In the genomic region with DNA sequence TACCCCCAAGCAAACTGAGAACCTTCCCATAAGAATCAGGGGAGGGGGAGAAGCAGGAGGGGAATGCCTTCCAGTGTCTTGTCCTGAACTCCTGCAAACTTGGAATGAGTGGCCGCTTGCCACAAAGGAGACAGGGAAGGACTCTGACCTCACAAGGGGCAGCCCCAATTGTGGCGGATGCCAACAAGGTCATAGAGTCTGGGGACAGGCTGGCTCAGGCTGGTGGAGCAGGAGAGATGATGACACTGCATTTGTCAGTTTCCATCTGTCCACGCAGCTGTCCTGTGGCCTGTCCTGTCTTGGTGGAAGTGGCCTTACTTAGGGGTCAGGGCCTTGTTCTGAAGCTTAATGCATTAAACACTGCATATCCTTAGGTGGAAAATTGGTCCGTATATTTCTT, we compare ENCODE assay signal across 14 mouse cellular contexts.
A peak's percentile ranks its signal among the peaks of the same experiment; 100 is the strongest.
DNase-seq lines count a peak whose midpoint lies in the region; ATAC-seq and TF ChIP-seq lines count a peak whose summit lies in the region.
"Had no signal": no experiment of that assay in that cellular context is flagged by ENCODE, and none has a peak within 500 bp of the region (broad histone marks: within the 10 kb centered on the region; RNA-seq: fewer than 3 reads in every experiment).

No protein-coding gene starts in this region.

- ATAC-seq in lung, embryonic 14.5 days (ENCODE audit: insufficient read depth) = 0 out of 2 replicates have a peak, but pooled peaks have one; percentile 38
- no peak for ATAC-seq in midbrain, embryonic 13.5 days
- ATAC-seq in activated CD4-positive, CD25-positive, alpha-beta regulatory T cell, adult 4 months = no peak
- ATAC-seq in intestine, embryonic 16.5 days = no peak
- ATAC-seq: intestine, embryonic 15.5 days had no signal

- H3K4me3 ChIP-seq in lung, embryonic 14.5 days (ENCODE audit: low read depth, low read length) = no peak overlapping the region
- no peak overlapping the region for H3K4me3 ChIP-seq in embryonic facial prominence, embryonic 10.5 days
- no peak overlapping the region for H3K4me3 ChIP-seq in midbrain, embryonic 13.5 days (replicated peaks)
- H3K4me3 ChIP-seq in intestine, embryonic 16.5 days (ENCODE audit: low read length) = no peak overlapping the region
- H3K4me3 ChIP-seq: heart, embryonic 10.5 days; intestine, embryonic 15.5 days; liver, embryonic 15.5 days had no signal

- 74% methylated on average over 4 of the region's 4 CpGs for WGBS in lung, embryonic 14.5 days
- WGBS in embryonic facial prominence, embryonic 10.5 days = 61% methylated on average over 4 of the region's 4 CpGs
- 50% methylated on average over 4 of the region's 4 CpGs for WGBS in midbrain, embryonic 13.5 days
- 73% methylated on average over 4 of the region's 4 CpGs for WGBS in intestine, embryonic 16.5 days

- TF ChIP-seq CTCF in lung, embryonic 14.5 days (IDR thresholded peaks at IDR 0.05; ENCODE audit: low read depth) = no peak

- peak; percentile 65 for DNase-seq in embryo, embryonic 10 days (ENCODE audit: low spot score)
- no peak for DNase-seq in embryo, embryonic 11 days
- DNase-seq in lung, embryonic 14.5 days = no peak
- no peak for DNase-seq in lung, postnatal 25 days (ENCODE audit: low spot score)
- DNase-seq in embryonic facial prominence, embryonic 10.5 days (ENCODE audit: low spot score) = no peak
- DNase-seq: B cell, adult 2 months; cerebellum, adult 11-12 months; heart, postnatal 36 days had no signal

- H3K9me3 ChIP-seq in lung, embryonic 14.5 days (ENCODE audit: low read depth, low read length) = no peaks in the 10 kb centered on the region
- no peaks in the 10 kb centered on the region for H3K9me3 ChIP-seq in embryonic facial prominence, embryonic 10.5 days
- no peaks in the 10 kb centered on the region for H3K9me3 ChIP-seq in midbrain, embryonic 13.5 days
- no peaks in the 10 kb centered on the region for H3K9me3 ChIP-seq in intestine, embryonic 16.5 days (ENCODE audit: control insufficient read depth, low read length)
- H3K9me3 ChIP-seq: heart, embryonic 10.5 days; intestine, embryonic 15.5 days; liver, embryonic 15.5 days had no signal

- no peak overlapping the region for H3K27ac ChIP-seq in lung, embryonic 14.5 days (ENCODE audit: low read depth)
- H3K27ac ChIP-seq in embryonic facial prominence, embryonic 10.5 days (replicated peaks) = peak overlapping the region; percentile 72
- 0 out of 2 replicates have a peak overlapping the region, but pooled peaks have one; percentile 14 for H3K27ac ChIP-seq in midbrain, embryonic 13.5 days
- no peak overlapping the region for H3K27ac ChIP-seq in intestine, embryonic 16.5 days (ENCODE audit: low read length)
- H3K27ac ChIP-seq: heart, embryonic 10.5 days; intestine, embryonic 15.5 days; liver, embryonic 15.5 days had no signal

- H3K36me3 ChIP-seq in lung, embryonic 14.5 days (ENCODE audit: insufficient read depth) = no peaks in the 10 kb centered on the region
- H3K36me3 ChIP-seq in embryonic facial prominence, embryonic 10.5 days (replicated peaks) = no peaks in the 10 kb centered on the region
- H3K36me3 ChIP-seq in midbrain, embryonic 13.5 days = no peaks in the 10 kb centered on the region
- no peaks in the 10 kb centered on the region for H3K36me3 ChIP-seq in intestine, embryonic 16.5 days (ENCODE audit: control insufficient read depth, insufficient read depth, low read length)
- H3K36me3 ChIP-seq: heart, embryonic 10.5 days; intestine, embryonic 15.5 days; liver, embryonic 15.5 days had no signal

- H3K4me1 ChIP-seq in lung, embryonic 14.5 days (ENCODE audit: insufficient read depth) = no peaks in the 10 kb centered on the region
- H3K4me1 ChIP-seq in embryonic facial prominence, embryonic 10.5 days = peaks cover 44% of the 10 kb centered on the region
- peaks cover 33% of the 10 kb centered on the region for H3K4me1 ChIP-seq in midbrain, embryonic 13.5 days (replicated peaks)
- H3K4me1 ChIP-seq in intestine, embryonic 16.5 days (ENCODE audit: control insufficient read depth, insufficient read depth, low read length) = no peaks in the 10 kb centered on the region
- H3K4me1 ChIP-seq: intestine, embryonic 15.5 days; liver, embryonic 15.5 days had no signal

- no peak overlapping the region for H3K9ac ChIP-seq in lung, embryonic 14.5 days
- no peak overlapping the region for H3K9ac ChIP-seq in midbrain, embryonic 13.5 days (replicated peaks)
- H3K9ac ChIP-seq in intestine, embryonic 16.5 days (ENCODE audit: low read depth, low read length) = no peak overlapping the region
- H3K9ac ChIP-seq: intestine, embryonic 15.5 days; liver, embryonic 15.5 days had no signal

- H3K27me3 ChIP-seq in lung, embryonic 14.5 days (ENCODE audit: insufficient read depth, low read length) = no peaks in the 10 kb centered on the region
- H3K27me3 ChIP-seq in embryonic facial prominence, embryonic 10.5 days (replicated peaks; ENCODE audit: low read depth, poor library complexity, severe bottlenecking) = no peaks in the 10 kb centered on the region
- H3K27me3 ChIP-seq in midbrain, embryonic 13.5 days = no peaks in the 10 kb centered on the region
- no peaks in the 10 kb centered on the region for H3K27me3 ChIP-seq in intestine, embryonic 16.5 days (replicated peaks; ENCODE audit: control insufficient read depth, insufficient read depth, low read length)
- H3K27me3 ChIP-seq: intestine, embryonic 15.5 days; liver, embryonic 15.5 days had no signal

- no peak overlapping the region for H3K4me2 ChIP-seq in lung, embryonic 14.5 days
- H3K4me2 ChIP-seq in midbrain, embryonic 13.5 days (replicated peaks) = no peak overlapping the region
- H3K4me2 ChIP-seq in intestine, embryonic 16.5 days (ENCODE audit: low read depth, low read length) = no peak overlapping the region
- H3K4me2 ChIP-seq: intestine, embryonic 15.5 days; liver, embryonic 15.5 days had no signal

Comparison
In these comparisons a context has a peak if more than half of its experiments do, and no peak if none do; other contexts are left out.
1. H3K27ac ChIP-seq: peak in embryonic facial prominence, embryonic 10.5 days (single experiment) and midbrain, embryonic 13.5 days (single experiment); none in lung, embryonic 14.5 days (single experiment) and intestine, embryonic 16.5 days (single experiment).